Mouse (Mus musculus): ENCODE data around the gene Rad54l.

- TF ChIP-seq CTCF (IDR thresholded peaks at IDR 0.05; ENCODE audit: low read depth, low read length), result no peak
- TF ChIP-seq POLR2A (IDR thresholded peaks at IDR 0.05; ENCODE audit: insufficient read depth, low read length), result no peak
Observed at GRCm38 (mm10) chr4:116046604-116047003, 76.9 kb downstream of the Rad54l start.
